Mouse (Mus musculus): ENCODE results near the gene Man1c1.

The Man1c1 gene

GRCm38 (mm10) chr4:134703835-134704546 lies at the start of gene Man1c1:
Gene Man1c1 (minus strand): TSS chr4:134704290.
- DNase-seq (ENCODE audit: low spot score), result peak; percentile 90

DNA sequence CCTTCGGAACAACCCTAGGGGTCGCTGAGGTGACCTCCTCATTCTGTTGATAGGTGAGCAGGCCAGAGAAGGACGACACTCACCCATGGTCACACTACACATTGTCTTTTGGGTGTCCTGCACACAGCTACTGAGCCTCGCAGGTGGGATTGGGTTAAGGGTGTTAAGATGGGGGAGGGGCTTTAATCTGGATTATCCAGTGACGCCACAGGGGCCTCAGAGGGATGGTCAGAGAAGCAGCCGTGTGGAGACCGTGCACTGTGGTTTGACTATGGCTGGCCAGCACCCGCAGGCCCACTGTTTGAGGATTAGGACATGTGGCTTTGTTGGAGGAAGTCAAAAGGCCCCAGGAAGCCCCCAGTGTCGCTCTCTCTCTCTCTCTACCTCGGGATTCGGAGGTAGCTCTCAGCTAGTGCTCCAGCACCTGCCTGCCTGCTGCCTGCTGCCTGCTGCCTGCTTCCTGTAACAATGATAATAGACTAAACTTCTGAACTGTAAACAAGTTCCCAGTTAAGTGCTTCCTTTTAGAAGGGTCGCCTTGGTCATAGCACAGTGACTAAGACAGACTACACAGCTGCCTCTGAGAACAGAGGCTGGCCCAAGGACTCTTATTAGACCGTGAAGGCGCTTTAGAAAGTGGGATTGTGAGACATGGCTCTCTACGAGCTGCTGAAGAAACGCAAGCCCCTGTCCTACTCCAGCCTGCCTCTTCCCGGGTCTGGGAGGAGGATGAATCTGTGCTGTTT lies 49.6 kb upstream of the Man1c1 start:
- no peak for DNase-seq (ENCODE audit: low spot score)

DNA sequence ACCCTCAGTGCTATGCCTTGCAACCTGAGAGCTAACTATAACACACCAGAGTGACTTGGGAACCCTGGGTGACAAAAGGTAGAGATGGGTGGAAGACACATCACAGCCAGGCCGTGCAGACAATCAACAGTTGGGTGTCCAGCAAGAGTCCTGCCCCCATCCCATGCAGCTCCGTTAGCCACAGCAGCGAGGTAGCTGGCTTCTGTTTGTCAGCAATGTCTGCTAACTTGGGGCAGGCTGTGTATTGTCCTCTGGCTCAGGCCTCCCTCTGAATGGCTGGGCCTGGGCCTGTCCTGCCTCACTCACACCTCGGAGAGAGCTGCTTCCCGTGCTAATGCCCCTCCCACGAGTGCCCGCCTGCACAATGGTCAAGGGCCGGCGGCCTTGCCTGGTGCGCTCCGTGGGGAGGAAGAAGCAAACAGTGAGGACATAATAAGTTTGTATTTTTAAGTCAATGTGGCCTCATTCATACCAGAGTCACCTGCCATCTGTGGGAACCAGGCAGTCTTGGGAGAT lies 48.9 kb upstream of the Man1c1 start:
- DNase-seq (ENCODE audit: low spot score), result no peak

DNA sequence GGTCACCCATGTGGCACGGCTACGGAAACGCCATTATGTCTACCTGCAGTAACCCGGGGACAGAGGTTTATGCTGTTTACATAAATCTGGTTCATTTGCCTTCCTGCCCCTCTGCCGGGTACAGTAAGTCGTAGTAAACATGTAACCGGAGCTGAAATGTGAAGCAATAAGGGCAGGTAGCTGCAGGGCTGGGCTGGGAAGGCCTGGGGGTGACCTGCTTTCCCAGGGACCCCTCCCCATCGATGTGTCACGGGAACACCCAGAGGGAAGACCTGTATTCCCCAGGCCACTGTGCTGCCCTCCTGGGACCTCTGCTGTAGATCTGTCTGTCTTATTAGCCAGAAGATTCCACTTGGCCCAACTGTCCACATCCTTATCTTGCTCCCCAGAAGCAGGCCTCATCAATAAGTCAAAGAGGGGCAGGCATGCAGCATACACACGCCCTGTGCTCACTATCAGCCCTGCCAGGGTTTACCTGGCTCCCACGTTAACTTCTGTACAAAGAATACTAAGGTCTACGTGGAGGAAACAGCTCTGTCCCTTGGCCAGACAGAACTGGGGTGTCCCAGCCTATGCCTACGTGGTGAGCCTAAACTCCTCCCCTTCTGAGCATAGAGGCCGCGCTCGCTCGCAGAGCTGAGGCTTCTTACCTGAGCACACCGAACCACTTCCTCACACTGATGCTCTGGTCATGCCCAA lies 47.7 kb upstream of the Man1c1 start:
- DNase-seq (ENCODE audit: low spot score), result peak; percentile 37

DNA sequence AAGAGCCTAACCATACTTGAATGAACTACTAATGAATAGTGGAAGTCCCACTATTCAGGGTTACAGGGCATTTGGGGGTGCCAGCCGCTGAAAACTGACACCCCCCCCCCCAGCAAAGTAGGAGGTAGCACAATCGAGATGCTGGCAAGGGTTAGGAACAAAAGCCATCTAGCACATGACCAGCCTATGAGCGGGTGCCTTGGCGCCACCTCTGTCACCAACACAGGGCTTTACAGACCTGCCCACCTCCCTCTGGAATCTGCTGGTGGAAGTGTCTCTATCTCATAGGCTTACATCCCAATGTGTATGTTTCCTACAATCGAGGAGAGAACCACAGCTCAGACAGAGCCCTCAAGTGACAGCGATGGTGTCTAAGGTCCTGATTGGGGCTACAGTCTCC lies 46.7 kb upstream of the Man1c1 start:
- DNase-seq (ENCODE audit: low spot score), result no peak

DNA sequence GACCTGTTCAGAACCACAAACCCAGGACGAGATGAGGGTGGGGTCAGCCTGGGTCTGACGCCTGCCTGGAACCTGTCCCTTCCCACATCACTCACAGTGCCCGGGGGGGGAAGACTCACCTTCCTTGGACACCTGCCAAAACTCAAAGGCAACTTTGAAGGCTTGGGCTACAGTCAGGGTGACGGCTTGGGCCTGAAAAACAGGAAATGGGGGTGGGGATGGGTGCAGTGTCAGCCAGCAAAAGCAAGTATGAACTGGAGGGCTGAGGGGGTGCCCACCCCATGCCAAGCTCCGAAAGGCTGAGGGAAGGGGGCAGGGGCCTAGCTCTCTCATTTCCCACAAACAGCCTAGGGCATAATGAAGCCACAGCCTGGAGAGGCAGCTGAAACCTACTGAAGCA lies 46.2 kb upstream of the Man1c1 start:
- DNase-seq (ENCODE audit: low spot score), result peak; percentile 46

- DNase-seq (ENCODE audit: low spot score), result peak; percentile 66
Observed at GRCm38 (mm10) chr4:134749301-134750030, 45.4 kb upstream of the Man1c1 start.

- no peak for DNase-seq (ENCODE audit: low spot score)
Observed at GRCm38 (mm10) chr4:134745900-134746661, 42.0 kb upstream of the Man1c1 start.

- no peak for DNase-seq (ENCODE audit: low spot score)
Observed at GRCm38 (mm10) chr4:134743881-134744633, 40.0 kb upstream of the Man1c1 start.

DNA sequence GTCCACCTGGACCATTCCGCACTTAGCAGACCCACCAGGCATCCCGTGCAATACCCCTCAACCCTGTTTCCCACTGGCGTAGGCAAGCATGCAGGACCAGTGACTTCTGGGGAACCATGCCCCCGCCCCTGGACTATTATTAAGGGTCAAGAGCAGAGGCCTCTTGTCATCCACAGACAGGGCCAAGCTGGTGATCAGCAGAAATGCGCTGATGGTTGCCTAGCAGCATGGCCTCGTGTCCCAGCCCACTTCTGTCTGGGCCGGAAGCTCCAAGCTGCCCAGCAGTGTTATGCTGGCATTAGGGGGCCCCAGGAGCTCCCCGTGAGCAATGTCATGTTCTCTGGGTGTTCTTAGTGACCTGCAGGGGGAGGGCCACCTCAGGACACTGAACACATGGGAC lies 37.9 kb upstream of the Man1c1 start:
- no peak for DNase-seq (ENCODE audit: low spot score)

GRCm38 (mm10) chr4:134740186-134740585 lies 36.1 kb upstream of the Man1c1 start:
- no peak for DNase-seq (ENCODE audit: low spot score)

GRCm38 (mm10) chr4:134739530-134739929 lies 35.4 kb upstream of the Man1c1 start:
- DNase-seq (ENCODE audit: low spot score), result no peak

GRCm38 (mm10) chr4:134737365-134737910 lies 33.3 kb upstream of the Man1c1 start:
- DNase-seq (ENCODE audit: low spot score), result no peak

DNA sequence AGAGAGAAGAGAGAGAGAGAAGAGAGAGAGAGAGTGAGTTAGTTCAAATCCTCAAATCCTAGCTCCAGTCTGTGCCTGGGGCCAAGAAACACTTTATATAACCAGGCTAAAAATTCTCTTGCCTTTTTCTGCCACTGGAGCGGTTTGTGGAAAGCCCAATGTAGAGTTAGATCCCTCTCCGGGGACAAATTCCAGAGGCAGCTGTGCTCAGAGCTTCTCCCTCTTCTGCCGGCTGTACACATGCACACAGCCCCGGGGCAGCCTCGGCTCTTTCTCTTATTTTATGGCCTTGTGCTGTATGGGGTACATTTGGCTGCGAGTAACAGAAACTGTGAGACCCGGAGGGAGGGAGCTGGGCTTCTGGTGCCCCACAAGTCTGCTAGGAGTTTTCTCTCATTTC lies 32.1 kb upstream of the Man1c1 start:
- no peak for DNase-seq (ENCODE audit: low spot score)

DNA sequence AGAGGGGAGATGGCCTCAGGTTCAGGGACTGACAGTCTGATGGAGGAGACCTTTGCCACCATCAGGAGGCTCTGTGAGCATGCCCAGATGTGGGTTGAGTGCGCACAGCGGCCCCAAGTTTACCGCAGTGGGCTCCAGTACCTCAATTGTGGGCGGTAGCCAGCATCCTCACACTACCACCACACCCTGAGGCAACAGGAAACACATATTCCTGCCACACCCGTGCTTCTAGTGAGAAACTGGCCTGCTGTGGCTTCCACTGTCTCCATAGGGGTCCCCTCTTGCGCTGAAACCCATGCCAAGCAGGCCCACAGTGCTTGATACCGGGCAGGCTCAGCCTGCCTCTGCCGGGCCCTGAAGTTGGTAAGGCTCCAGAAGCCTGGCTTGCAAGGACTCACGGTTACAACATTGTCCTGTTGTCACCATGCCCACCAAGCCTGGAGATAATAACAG lies 30.6 kb upstream of the Man1c1 start:
- no peak for DNase-seq (ENCODE audit: low spot score)

DNA sequence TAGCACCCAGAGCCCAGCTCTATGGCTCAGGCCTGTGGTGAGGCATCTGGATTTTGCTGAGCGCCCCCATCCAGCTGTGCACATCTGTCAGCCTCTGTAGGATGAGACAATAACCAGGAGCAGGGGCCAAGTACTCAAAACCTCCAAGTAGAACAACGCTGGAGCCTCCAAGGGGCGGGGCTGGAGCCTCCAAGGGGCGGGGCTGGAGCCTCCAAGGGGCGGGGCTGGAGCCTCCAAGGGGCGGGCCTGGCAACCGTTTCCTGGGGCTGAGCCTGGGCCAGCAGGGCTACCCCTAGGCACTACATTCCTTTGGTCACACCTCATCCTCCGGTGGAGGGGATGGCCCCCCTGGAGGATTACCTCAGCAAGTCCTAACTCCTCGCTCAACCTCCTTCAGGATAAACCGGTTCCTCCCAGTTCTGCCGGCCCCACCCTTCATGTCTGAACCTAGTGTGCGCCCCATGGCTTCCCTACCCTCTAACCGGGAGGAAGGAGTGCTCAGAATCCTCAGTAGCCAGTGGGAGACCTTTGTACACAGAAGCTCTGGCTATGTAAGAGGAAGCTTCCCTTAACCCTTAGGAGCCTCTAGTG lies 30.0 kb upstream of the Man1c1 start:
- DNase-seq (ENCODE audit: low spot score), result peak; percentile 35

- DNase-seq (ENCODE audit: low spot score), result no peak
Observed at GRCm38 (mm10) chr4:134733371-134733770, 29.3 kb upstream of the Man1c1 start.

DNA sequence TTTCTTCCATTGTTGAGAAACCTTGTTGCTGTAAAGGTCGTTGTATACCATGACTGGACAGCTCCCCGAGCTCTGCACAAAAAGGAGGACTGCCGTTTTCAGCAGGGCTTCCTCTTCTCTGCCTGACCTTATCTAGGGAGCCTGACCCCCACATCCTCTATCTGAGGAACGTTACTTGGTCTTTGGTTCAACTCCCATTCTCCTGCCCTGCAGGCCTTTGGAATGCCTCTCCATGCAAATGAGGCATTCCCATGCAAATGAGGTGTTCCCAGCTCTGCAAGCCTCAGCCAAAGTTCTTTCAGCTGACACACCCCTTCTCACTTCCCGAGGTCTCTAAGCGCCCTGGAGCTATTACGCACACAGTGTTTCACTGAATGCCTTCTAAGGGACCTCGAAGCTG lies 26.0 kb upstream of the Man1c1 start:
- no peak for DNase-seq (ENCODE audit: low spot score)

GRCm38 (mm10) chr4:134725735-134726345 lies 21.8 kb upstream of the Man1c1 start:
- no peak for DNase-seq (ENCODE audit: low spot score)

All from spleen, adult 12 weeks (tissue).